Mouse (Mus musculus) olfactory bulb, adult 2 months (tissue): ENCODE results near the gene Max.

ENCODE experiments used
- CTCF ChIP-seq: fragments of 200-500 bp; IDR thresholded peaks from 2 replicates; pipeline ENCODE4 v1.5.1; 2012; ENCODE audit warnings: low read depth, mild to moderate bottlenecking, low read length, moderate library complexity; ENCODE audit not compliant: insufficient read depth
- POLR2A ChIP-seq: fragments of 200-500 bp; IDR thresholded peaks from 2 replicates; pipeline ENCODE4 v1.6.1; 2012; ENCODE audit warnings: mild to moderate bottlenecking, low read depth, low read length, moderate library complexity; ENCODE audit not compliant: insufficient read depth

- no peak for TF ChIP-seq POLR2A
- TF ChIP-seq CTCF: no peak
These were observed 41.0 kb downstream of the Max start for GRCm38 (mm10) chr12:76920990-76921389.
